Mouse (Mus musculus) CD4-positive, CD25-positive, alpha-beta regulatory T cell, adult 4 months (primary cell): ENCODE measurements around the gene Ppa2. TPM values are rescaled to one million over a fixed set of nuclear protein-coding genes. Genes with fewer than 3 reads are reported as not detected.

Experiments
- ATAC-seq: one replicate; pipeline ENCODE4 v1.8.0; 2017
- polyA plus RNA-seq, 2 experiments: library from polyadenylated mRNA; unstranded; fragments of 100-300 nt; shearing (Covaris generic); gene quantifications; one replicate each; pipeline ENCODE4 v1.2.1; 2017

The Ppa2 gene
- polyA plus RNA-seq, result 10 to 100 TPM; 14.8 to 25.9 TPM

DNA sequence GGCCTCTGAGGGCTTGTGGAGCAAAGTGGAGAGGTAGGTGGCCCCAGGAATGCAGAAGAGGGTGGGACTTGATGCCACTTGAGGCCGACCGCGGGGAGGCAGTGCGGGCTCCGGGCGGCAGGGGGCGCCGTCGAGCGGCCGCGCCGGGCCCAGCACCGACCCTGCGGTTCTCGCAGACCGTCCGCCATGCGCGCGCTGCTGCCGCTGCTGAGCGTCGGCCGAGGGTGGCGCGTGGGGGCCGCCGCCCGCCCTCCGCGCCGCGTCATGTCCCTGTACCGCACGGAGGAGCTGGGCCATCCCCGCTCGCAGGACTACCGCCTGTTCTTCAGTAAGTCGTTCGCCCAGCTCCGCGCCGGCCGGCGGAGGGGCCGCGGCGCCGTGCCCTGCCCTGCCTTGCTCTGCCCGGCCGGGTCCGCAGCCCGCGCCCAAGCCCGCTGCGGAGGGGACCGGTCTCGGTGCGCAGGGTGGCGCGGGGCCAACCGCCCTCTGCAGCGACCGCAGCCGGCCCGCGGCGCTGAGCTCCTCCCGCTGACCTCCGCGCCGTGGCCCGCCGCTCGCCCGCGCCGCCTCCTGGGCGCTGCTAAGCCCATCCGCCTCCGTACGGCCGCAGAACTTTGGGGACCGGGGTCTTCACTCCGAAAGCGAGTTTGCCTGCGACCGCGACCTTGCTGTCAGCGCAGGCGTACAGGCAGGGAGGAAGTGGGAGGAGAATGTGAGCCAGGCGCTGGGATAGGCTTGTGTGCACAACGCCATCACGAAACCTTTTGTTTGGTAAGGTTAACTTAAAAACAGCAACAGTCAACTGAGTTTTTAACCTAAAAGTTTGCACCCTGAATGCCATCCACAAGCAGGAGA is at the start of gene Ppa2:
Gene Ppa2 (plus strand): TSS at position 157 of the 855 bp plus-strand sequence.
- peak; percentile 89 for ATAC-seq

DNA sequence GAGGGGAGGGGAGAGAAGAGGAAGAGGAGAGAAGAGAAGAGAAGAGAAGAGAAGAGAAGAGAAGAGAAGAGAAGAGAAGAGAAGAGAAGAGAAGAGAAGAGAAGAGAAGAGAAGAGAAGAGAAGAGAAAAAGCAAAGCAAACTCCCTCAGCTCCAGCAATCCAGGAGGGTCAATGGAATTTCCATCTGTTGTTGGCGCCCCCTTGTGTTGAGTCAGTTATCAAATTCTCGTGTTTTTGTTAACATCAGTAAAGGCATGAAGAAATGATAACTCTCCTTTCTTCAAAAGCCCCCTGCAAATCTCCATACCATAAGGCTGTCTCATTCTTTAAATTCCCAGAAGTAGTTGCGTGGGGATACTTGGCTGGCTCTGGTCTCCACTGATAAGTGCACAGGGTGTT is 38.0 kb upstream of the Ppa2 start:
- ATAC-seq, result no peak

DNA sequence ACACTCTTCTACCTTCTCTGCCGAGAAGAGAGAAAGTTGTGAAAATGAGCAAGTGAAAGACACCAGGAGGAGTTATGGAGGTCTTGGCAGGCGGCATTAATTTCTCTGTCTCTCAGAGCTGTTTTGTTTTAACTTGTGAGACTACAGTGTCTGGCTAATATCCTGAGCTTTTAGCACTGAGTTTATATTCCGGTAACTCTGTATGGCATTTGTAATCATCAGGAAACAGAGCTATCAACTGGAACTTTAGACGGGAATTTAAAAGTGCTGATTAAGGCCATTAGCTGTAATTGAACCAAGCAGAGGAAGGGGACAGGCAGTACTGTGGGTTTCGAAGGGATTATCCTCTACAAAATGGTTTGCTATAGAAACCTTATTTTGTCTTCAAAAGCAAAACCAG is 25.3 kb upstream of the Ppa2 start:
- ATAC-seq, result no peak

DNA sequence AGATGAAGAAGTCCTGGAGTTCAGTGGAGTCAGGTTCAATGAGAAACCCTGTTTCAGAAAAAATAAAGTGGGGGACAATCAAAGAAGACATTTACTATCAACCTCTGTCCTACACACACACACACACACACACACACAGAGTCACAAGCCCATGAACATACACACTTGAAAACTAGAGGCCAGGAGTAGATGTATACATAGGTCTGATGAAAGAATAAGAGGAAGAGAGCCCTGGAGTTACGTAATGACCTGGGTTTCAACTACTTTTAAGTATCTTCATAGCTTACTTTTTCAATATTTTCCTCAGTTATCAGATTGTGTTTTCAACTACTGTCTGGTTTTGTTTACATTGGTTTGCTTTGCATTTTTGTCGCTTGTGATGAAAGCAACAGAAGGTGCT is 21.1 kb upstream of the Ppa2 start:
- ATAC-seq, result no peak

DNA sequence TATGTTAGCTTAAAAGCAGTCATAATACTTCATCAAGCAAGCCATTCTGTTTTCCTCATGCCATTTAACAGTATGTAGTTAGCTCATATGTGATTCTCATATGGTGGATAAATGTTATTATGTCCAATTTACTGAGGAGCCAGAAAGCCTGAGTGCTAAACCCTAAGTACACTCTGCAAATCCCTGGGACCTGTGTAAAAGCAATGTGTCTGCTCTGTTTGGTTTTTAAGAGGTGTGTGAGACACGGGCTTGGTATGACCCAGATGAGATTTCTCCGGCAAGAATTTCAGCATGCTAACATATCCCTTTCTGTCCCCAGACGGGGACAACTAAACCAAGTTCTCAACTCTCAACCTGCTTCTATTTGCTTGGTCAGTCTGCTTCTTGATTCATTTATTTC is 5.6 kb upstream of the Ppa2 start:
- ATAC-seq, result no peak

DNA sequence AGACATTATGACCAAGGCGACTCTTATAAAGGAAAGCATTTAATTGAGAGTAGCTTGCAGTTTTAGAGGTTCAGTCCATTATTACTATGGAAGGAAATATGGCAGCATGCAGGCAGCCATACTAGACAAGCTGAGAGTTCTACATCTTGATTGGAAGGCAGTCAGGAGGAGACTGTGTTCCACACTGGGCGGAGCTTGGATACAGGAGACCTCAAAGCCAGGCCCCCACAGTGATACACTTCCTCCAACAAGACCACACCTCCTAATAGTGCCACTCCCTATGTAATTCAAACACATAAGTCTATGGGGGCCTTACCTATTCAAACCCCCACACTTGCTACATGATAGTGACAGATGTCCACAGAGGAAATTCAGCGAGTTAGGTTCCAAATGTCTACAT is 1.5 kb upstream of the Ppa2 start:
- no peak for ATAC-seq

DNA sequence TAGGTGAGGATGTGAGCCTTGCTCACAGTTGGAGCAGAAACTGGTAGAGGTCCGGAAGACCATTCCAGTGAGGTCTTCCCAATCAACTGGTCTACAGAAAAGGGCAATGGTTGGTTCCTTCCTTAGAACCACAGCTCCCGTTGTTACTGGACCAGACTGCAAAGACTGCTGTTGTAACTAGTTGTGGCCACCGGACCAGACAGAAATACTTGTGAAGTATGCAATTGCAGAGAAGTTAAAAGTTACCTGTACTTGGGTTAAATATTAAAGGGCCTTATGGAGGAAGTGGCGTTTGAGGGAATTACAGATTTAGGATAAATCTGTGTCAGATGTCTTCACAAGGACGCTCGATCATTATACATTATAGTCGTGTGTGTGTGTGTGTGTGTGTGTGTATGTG is 551 bp upstream of the Ppa2 start:
- no peak for ATAC-seq

DNA sequence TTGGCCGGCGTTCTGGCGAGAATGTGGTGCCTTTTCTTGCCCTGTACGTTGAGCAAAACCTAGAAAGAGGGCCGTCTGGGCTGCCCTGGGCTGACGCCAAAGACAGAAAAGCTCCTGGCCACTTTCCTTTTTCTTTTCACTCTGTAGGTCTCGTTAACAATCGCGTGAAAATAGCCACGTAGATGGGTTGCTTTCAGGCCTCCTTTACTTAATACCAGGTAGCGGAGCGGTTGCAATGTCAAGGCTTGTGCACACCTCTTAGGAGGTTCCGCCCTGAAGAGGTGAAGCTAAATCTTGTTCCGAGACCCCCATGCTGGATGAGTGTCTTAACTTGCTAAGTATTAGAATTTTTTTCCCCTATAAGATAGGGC is 884 bp downstream of the Ppa2 start:
- ATAC-seq, result peak; percentile 18

DNA sequence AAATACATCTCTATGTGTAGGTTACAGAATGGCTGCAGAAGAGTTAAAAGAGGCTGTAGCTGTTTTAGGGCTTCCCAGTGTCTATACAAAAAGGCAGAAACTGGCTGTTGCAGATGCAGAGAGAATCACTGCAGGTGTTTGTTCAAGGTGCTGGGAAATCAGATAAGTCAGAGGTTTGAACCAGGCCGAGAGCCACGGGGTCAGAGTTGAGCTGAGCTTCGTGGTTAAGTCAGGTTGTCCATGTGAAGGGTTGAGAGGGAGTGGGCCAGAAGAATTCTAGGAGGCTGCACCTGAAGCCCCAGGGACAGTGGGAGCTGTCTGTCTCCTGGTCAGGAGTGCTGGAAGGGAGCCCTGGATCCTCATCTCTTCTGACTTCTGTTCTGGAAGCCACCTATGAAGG is 2.4 kb downstream of the Ppa2 start:
- no peak for ATAC-seq

DNA sequence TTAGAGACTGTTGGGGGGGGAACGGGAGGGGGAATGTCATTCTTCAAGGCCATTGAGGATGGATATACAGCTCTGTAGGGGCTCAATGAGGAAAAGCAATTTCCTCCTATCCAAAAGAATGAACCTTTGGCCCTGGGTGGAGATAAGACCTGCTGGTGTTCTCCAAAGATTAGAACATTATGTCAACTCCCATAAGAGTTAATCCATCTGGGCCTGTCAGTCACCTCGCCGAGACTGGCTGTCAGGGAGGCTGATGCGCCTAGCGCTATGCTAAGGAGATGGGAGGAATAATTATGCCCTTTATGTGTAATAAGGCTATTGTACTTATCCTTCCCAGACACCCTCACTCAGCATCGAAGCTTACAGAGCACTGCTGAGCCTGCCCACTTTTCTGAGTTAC is 2.9 kb downstream of the Ppa2 start:
- ATAC-seq, result no peak

DNA sequence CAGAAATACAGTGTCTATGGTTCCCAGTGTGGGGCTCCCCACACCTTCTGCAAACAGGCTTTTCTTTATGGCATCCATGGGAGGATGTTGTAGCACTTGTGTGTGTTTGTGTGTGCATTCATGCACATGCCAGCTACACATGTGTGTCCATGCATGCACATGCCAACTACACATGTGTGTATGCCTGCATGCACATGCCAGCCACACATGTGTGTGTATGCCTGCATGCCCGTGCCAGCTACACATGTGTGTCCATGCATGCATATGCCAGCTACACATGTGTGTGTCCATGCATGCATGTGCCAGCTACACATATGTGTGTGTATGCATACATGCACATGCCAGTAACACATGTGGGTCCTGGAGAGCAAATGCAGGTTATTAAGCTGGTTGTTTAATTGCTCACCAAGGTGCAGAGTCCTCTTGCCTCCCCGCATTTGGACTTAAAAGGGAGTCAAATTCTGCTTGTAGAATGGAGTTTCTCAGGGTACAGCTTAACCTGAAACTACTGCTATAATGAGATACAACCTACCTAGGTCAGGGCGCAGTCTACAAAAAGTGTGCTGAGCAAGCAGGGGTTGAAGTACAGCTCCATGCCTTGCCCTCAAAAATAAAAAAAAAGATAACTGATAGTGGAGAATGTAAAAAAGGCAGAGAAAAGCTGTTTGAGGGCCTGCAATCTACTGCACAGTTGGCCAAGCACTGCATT is 3.7 kb downstream of the Ppa2 start:
- ATAC-seq, result no peak

DNA sequence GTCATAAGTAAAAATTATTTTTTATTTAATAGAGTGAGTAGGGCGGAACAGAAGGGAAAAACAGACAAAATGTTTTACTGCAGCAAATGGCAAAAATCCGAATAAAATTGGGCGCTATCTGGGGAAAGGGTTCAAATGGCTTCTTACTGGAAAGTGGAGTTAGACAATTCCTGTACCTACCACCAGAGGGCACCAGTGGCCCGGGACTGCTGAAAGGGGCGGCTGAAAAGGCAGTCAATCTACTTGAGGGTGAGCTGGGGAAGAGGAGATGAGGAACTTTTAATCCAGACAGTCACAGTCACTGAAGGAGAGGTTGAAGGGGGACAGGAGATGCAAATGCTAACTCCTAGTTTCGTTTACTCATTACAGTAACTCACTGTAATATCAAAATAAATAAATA is 4.6 kb downstream of the Ppa2 start:
- peak; percentile 36 for ATAC-seq

DNA sequence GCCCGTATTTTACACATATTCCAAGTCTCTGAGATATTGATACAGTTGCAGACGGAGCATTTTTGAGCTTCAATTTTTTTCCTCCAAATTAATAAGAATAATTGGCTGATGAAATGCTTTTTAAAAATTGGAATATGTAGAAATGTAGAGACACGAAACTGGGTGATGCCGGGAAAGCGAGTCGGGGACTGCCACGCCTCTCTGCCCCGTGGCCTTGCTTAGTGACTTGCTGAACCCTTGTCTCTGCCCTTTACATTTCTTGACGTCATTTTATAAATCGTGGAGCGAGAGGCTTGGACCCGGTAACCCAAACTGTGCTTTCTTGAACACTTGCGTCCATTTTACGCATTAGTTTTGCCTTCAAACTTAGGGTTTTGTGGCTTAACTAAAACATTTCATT is 5.1 kb downstream of the Ppa2 start:
- no peak for ATAC-seq

DNA sequence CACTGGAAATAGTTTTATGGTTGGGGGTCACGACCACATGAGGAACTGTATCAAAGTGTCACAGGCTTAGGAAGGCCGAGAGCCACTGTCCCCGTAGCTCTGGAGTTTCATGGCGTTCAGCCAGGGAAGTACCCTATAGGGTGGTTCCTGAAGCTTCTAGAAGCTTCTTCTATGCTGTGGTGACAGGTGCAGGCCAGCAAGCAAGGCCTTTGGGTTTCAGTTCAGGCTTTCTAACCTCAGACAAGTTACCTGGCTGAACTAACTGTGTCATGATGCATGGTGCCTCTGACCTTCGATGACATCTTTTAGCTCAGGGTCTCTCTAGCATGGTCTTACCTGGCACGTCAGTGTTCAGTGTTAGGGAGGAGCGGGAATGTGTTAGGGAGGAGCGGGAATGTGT is 5.7 kb downstream of the Ppa2 start:
- no peak for ATAC-seq

DNA sequence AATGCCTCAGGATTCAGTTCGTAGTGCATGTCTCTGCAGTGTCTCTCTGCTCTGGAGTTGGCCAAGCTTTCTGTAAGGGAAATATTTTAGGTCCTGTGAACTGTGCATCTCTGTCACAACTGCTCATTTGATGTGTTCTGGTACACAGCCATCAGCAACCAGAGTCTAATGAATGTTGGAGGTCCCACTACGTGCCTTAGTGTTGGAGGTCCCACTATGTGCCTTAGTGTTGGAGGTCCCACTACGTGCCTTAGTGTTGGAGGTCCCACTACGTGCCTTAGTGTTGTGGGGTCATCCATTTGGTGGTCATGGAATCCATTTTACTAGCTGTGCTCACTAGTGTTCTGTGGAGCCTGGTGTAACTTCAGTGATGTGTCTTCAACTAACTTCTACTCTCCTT is 7.9 kb downstream of the Ppa2 start:
- no peak for ATAC-seq

DNA sequence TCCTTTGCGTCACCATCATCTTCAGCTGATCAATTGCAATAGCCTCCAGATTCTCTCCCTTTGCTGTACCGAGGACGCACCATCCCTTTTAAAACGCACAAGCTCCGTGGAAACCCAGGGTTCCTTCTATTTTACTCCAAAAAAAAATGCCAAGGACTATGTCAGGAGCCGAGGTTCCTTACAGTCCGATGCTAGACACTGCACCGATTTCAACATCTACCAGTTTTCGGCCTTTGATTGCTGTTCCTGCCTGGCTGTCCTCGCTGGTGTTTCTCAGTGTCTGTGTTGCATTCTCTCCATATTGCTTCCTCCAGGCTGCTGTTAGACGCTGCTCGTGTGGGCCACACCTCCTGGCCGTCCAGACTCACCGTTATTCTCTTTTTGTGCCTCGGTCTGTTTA is 8.7 kb downstream of the Ppa2 start:
- no peak for ATAC-seq

DNA sequence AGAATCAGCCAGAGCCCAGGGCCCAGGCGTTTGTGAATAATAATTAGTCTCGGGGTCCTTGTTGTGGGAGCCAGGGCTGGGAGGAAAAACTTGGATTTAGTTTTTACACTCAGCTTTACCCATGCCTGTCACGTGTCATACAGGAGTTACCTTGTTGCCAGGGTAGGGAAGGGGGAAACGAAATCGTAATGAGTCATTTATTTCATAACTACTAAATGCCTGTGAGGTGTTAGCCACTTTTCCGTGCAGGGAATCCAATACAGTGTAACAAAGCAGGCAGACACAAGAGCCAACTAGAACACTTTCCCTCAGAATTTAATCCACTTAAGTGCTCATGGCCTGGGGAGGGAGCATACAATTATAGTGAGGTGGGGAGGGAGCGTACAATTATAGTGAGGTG is 9.9 kb downstream of the Ppa2 start:
- ATAC-seq, result no peak

DNA sequence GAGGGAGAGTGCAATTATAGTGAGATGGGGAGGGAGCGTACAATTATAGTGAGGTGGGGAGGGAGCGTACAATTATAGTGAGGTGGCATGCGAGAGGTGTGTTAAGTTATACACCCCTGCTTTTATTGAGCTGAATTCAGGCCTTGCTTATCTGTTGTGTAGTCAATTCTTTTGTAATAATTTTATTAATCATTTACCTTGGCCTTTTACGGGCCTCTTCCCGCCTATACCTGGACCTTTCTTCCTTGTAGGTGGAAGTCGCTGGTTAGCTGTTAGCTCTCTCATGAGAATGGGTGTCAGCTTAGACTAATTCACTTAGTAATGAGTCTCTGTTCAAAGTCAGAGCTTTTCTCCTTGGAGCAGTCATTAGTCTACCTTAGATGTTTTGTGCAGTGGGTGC is 10.4 kb downstream of the Ppa2 start:
- no peak for ATAC-seq

DNA sequence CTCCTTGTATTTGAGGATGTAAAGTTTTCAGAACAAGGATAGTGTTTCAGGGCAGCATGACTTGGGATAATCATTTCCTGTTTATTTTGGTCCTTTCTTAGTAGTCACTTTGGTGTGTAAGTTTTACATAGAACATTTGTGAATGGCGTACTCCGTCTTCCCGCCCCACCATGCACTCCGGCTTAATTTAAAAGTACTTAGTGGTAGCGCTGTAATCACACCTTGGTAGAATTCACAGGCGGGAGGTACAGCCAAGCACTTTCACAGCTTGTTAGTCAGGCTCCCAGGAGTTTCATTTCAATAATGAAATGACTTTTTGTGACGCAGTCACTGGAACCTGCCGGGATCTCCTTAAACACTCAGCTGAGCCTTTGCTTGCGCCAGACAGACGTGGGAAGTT is 12.0 kb downstream of the Ppa2 start:
- no peak for ATAC-seq

DNA sequence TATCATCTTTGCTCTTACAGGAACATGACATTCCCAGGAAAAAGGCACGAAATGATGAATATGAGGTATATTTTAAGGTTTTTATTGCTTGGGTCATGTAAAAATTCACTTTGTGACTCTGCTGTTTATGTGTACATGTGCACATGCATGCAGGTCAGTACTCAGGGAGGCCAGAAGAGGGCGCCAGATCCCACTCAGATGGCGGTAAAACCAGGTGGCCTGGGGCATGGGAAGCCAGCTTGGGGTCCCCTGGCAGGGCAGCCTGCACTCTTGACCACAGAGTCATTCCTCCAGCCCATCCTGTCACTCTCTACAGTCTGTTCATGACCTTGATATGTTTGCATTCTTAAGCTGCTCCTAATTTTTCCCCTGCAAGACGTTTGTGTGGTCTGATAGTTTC is 12.6 kb downstream of the Ppa2 start:
- peak; percentile 47 for ATAC-seq

DNA sequence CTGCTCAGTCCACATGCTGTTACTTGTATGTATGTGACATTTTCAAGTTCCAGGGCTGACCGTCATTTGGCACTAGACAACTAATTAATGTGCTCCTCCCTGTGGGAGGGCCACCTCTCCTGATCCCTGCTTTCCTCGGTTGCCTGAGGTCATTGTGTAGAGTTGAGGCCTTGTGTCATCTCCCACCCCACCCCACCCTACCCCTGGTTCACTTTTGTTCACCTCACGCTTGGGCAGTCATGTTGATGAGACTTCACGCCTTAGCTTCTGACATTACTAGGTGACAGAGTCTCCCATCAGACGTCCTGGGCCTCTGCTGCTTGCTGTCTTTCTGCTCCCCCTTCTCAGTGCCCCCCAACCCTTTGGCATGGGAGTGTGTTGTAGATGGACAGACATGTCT is 15.2 kb downstream of the Ppa2 start:
- ATAC-seq, result no peak

DNA sequence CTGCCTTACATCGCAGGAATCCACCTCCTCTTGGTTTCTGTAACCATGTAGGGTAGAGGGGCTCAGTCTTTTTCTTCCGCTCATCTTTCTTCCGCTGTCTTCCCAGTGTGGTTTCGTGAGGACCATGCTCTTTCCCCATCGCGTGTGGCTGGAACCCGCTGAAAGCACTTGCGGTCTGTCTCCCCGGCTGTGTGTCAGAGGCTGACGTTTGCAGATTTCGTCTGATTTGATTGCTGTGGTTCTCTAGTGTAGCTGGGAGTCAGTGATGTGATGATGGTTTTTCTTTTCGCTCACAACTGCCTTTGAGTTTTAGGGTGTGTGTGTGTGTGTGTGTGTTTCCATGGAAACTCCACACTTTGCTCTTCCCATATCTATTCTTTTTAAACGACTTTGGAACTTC is 18.6 kb downstream of the Ppa2 start:
- no peak for ATAC-seq

DNA sequence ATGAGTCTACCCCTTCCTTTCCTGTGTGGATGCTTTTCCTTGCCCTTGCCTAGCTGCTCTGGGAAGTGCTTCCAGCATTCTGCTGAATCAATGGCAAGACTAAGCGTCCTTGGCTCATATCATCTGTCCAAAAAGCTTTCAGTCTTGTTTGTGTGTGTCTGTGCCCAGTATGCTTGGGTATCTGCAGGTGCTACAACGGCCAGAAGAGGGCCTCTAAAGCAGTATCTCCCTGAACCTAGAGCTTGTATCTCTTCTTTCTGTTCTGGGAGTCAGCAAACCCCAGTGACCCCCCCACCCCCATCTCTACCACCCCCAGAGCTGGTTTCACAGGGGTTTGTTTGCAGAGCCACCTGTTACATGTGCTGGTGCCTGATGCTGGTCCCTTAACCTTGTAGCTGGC is 19.5 kb downstream of the Ppa2 start:
- ATAC-seq, result no peak

DNA sequence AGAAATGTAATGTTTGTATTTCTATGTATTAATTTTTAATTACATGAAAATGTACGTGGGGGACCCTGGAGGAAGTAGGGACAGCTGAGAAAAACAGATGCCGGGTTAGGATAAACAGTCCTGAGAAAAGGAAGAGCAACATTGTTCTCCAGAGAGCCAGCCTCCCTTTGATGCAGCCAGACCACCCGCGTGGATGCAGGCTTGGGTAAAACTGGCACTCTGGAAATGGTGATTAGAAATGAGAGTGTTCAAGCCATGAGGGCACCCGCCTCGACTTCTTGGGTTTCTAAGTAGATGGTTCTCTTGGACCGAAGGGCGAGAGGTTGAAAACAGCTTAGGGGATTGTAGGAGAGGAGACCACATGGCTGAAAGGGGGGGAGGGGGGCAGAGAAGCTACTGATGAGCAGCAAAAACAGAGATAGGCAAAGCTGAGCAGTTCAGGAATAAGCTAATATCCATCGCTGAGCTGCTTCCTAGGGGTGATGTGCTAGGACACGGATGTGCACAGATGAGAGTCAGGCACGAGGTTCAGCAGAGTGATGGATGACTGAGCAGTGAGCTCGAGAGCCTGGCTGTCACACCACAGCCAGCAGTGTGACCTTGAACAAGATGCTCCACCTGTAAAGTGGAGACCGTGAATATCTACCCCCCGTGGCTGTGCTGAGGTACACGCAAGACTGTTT is 21.4 kb downstream of the Ppa2 start:
- ATAC-seq, result no peak
